Mouse (Mus musculus) stomach, postnatal 0 days (tissue): Measurements from ENCODE around the gene B3galnt2.

Experiments used
- CTCF ChIP-seq: IDR thresholded peaks from 2 replicates; pipeline ENCODE4 v1.5.1; 2016; ENCODE audit warnings: antibody characterized with exemption, low read depth, mild to moderate bottlenecking, moderate library complexity
- EP300 ChIP-seq: optimal IDR thresholded peaks from 2 replicates; pipeline ENCODE3; 2016; ENCODE audit warnings: antibody characterized with exemption

DNA sequence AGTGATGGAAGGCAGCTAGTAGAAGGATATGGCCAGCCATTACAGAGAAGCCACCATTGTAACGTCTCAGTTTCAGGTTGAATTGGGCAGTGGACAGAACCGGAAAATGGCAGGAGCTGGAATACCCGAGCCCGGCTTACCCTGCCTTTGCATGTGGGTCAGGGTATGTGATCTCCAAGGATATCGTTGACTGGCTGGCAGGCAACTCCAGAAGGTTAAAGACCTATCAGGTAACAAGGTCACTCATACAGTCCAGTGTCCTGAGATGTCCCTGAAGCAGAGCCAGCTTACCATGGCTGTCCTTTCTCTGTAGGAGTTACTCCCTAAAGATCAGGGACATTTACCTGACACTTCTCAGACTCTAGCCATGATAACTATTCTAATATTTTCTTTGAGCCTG, 40.8 kb downstream of the B3galnt2 start:
- TF ChIP-seq CTCF (no peak), EP300 (no peak)
